Mouse (Mus musculus) bone marrow, adult 2 months (tissue): ENCODE results near the gene Nsd1.

Source experiments
- CTCF ChIP-seq: fragments of 200-500 bp; IDR thresholded peaks from 2 replicates; pipeline ENCODE4 v1.5.1; 2011; ENCODE audit warnings: low read length, control low read depth; ENCODE audit not compliant: control insufficient read depth, insufficient read depth
- POLR2A ChIP-seq: fragments of 200-500 bp; IDR thresholded peaks from 2 replicates; pipeline ENCODE4 v1.6.1; 2011; ENCODE audit warnings: low read depth, mild to moderate bottlenecking, control low read depth, low read length, borderline replicate concordance; ENCODE audit not compliant: control insufficient read depth

DNA sequence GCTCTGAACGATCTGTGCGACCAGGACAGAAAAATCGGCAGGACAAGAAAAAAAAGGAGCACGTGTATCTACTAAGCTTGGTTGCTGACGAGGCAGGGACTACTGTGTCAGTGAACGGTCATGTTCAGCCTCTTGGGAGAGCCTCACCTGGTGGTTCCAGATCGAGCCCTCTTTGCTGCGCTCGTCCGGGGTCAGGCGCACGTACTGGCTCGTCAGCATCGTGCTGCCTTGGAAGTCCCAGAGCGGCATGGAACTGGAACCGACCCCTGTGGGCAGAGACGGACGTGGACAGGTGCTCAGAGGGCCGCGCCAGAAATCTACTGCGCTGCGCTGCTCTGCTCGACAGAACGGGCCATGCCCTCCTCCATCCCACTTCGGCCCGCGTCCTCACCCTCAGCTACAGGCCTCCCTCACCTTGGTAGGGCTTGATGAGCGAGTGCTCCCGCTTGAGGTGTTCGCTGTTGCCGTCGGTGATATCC lies 152.4 kb downstream of the Nsd1 start:
- no peak; the same call in 1 of the 2 replicates for TF ChIP-seq CTCF
- TF ChIP-seq POLR2A = no peak
